Mouse (Mus musculus): ENCODE data around the gene Foxd1. TPM values are rescaled to one million over a fixed set of nuclear protein-coding genes. Genes with fewer than 3 reads are reported as not detected.
A peak's percentile ranks its signal among the peaks of the same experiment; 100 is the strongest.

The Foxd1 gene
- polyA plus RNA-seq, 1 experiment from 2014 or later, result 0.20 TPM

- Histone ChIP-seq H3K36me3 (ENCODE audit: control insufficient read depth, insufficient read depth, low read length) (no peaks in the 10 kb centered on the region), H3K9ac (ENCODE audit: low read depth, low read length) (no peak overlapping the region), H3K4me3 (ENCODE audit: low read depth, low read length) (no peak overlapping the region), H3K9me3 (replicated peaks; ENCODE audit: control insufficient read depth, low read length) (peaks cover 3% of the 10 kb centered on the region), H3K27ac (ENCODE audit: low read depth, low read length) (no peak overlapping the region), H3K4me2 (no peak overlapping the region), H3K4me1 (ENCODE audit: control insufficient read depth, insufficient read depth, low read length) (no peaks in the 10 kb centered on the region), H3K27me3 (ENCODE audit: control insufficient read depth, insufficient read depth, low read length) (peaks cover 29% of the 10 kb centered on the region)
- no peak for ATAC-seq (replicated peaks; ENCODE audit: insufficient number of reproducible peaks, low FRiP score, low TSS enrichment)
- 65% methylated on average over 2 of the region's 2 CpGs for WGBS (ENCODE audit: insufficient replicate concordance)
Observed at GRCm38 (mm10) chr13:98385877-98386276, 31.8 kb downstream of the Foxd1 start.

DNA sequence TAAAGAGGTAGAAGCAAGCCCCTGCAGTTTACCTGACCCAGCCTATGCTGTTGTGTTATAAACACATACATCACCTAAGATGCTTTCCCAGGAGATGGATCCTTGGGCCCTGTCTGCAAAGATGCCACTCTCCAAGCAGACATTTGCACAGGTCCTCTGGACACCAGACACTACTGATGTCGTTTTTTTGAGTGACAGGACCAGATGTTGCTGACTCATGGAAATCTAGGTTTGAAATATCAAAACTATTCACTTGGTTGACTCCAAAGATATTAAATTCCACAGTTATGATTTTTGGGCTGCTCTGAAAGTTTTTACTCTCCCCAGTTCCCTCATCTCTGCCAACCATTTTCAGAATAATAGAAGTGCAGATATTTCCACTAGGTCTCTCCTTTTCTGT is 35.0 kb downstream of the Foxd1 start:
- Histone ChIP-seq H3K36me3 (ENCODE audit: control insufficient read depth, insufficient read depth, low read length) (no peaks in the 10 kb centered on the region), H3K27ac (ENCODE audit: low read depth, low read length) (no peak overlapping the region), H3K4me3 (ENCODE audit: low read depth, low read length) (no peak overlapping the region), H3K9ac (ENCODE audit: low read depth, low read length) (no peak overlapping the region), H3K4me1 (ENCODE audit: control insufficient read depth, insufficient read depth, low read length) (peaks cover 6% of the 10 kb centered on the region), H3K9me3 (replicated peaks; ENCODE audit: control insufficient read depth, low read length) (peaks cover 3% of the 10 kb centered on the region), H3K4me2 (no peak overlapping the region), H3K27me3 (ENCODE audit: control insufficient read depth, insufficient read depth, low read length) (peaks cover 54% of the 10 kb centered on the region)
- 50% methylated on average over 1 of the region's 1 CpGs for WGBS (ENCODE audit: insufficient replicate concordance)
- ATAC-seq (replicated peaks; ENCODE audit: insufficient number of reproducible peaks, low FRiP score, low TSS enrichment), result no peak

DNA sequence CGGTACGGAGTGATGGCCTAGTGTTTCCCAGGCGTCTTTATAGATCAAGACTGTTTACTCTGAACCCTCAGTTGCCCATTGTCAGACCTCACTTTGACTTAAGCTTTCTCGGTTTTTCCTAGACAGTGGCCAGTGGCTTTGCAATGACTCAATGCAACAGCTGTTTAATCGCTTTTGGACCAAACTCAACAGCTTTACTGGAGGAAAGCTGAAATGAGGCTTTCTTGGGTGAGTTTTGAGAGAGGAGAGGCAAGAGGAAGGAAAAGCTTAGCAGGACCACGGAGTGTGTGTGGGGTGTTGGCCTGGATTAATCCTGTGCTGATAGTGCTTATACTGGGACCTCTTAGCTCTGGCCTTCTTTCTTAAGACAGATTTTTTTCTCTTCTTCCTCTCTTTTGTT is 36.3 kb downstream of the Foxd1 start:
- H3K27me3 ChIP-seq (ENCODE audit: control insufficient read depth, insufficient read depth, low read length), result peaks cover 59% of the 10 kb centered on the region
- H3K9me3 ChIP-seq (replicated peaks; ENCODE audit: control insufficient read depth, low read length), result peaks cover 3% of the 10 kb centered on the region
- WGBS (ENCODE audit: insufficient replicate concordance), result 22% methylated on average over 6 of the region's 6 CpGs
- peak overlapping the region; percentile 95 for H3K4me2 ChIP-seq
- peak overlapping the region; percentile 58; the same call in 1 of the 2 replicates for H3K4me3 ChIP-seq (ENCODE audit: low read depth, low read length)
- no peaks in the 10 kb centered on the region for H3K36me3 ChIP-seq (ENCODE audit: control insufficient read depth, insufficient read depth, low read length)
- peaks cover 6% of the 10 kb centered on the region for H3K4me1 ChIP-seq (ENCODE audit: control insufficient read depth, insufficient read depth, low read length)
- no peak for ATAC-seq (replicated peaks; ENCODE audit: insufficient number of reproducible peaks, low FRiP score, low TSS enrichment)
- H3K27ac ChIP-seq (ENCODE audit: low read depth, low read length), result no peak overlapping the region
- no peak overlapping the region for H3K9ac ChIP-seq (ENCODE audit: low read depth, low read length)

GRCm38 (mm10) chr13:98390771-98391634 is 37.0 kb downstream of the Foxd1 start:
- WGBS (ENCODE audit: insufficient replicate concordance), result 1% methylated on average over 64 of the region's 68 CpGs
- ATAC-seq (replicated peaks; ENCODE audit: insufficient number of reproducible peaks, low FRiP score, low TSS enrichment), result no peak

GRCm38 (mm10) chr13:98391635-98391990 is 37.6 kb downstream of the Foxd1 start:
- WGBS (ENCODE audit: insufficient replicate concordance), result 4% methylated on average over 4 of the region's 4 CpGs
- Histone ChIP-seq H3K4me3 (ENCODE audit: low read depth, low read length) (peak overlapping the region; percentile 58), H3K36me3 (ENCODE audit: control insufficient read depth, insufficient read depth, low read length) (no peaks in the 10 kb centered on the region), H3K4me2 (peak overlapping the region; percentile 95), H3K9ac (ENCODE audit: low read depth, low read length) (no peak overlapping the region), H3K4me1 (ENCODE audit: control insufficient read depth, insufficient read depth, low read length) (peaks cover 6% of the 10 kb centered on the region), H3K27me3 (ENCODE audit: control insufficient read depth, insufficient read depth, low read length) (peaks cover 59% of the 10 kb centered on the region), H3K9me3 (replicated peaks; ENCODE audit: control insufficient read depth, low read length) (no peaks in the 10 kb centered on the region), H3K27ac (ENCODE audit: low read depth, low read length) (no peak overlapping the region)
- no peak for ATAC-seq (replicated peaks; ENCODE audit: insufficient number of reproducible peaks, low FRiP score, low TSS enrichment)

More at GRCm38 (mm10) chr13:98390771-98391634, 37.0 kb downstream of the Foxd1 start:
- H3K4me1 ChIP-seq (ENCODE audit: control insufficient read depth, insufficient read depth, low read length), result peaks cover 6% of the 10 kb centered on the region
- H3K9me3 ChIP-seq (replicated peaks; ENCODE audit: control insufficient read depth, low read length), result peaks cover 3% of the 10 kb centered on the region
- peaks cover 59% of the 10 kb centered on the region for H3K27me3 ChIP-seq (ENCODE audit: control insufficient read depth, insufficient read depth, low read length)
- H3K4me3 ChIP-seq (ENCODE audit: low read depth, low read length), result peak overlapping the region; percentile 58
- H3K9ac ChIP-seq (ENCODE audit: low read depth, low read length), result no peak overlapping the region
- no peaks in the 10 kb centered on the region for H3K36me3 ChIP-seq (ENCODE audit: control insufficient read depth, insufficient read depth, low read length)
- no peak overlapping the region for H3K27ac ChIP-seq (ENCODE audit: low read depth, low read length)
- H3K4me2 ChIP-seq, result peak overlapping the region; percentile 95

GRCm38 (mm10) chr13:98392031-98392430 is 38.0 kb downstream of the Foxd1 start:
- 33% methylated on average over 6 of the region's 6 CpGs for WGBS (ENCODE audit: insufficient replicate concordance)
- H3K4me3 ChIP-seq (ENCODE audit: low read depth, low read length), result no peak overlapping the region
- no peaks in the 10 kb centered on the region for H3K9me3 ChIP-seq (replicated peaks; ENCODE audit: control insufficient read depth, low read length)
- H3K4me2 ChIP-seq, result no peak overlapping the region
- no peak overlapping the region for H3K9ac ChIP-seq (ENCODE audit: low read depth, low read length)
- no peak overlapping the region for H3K27ac ChIP-seq (ENCODE audit: low read depth, low read length)
- no peak for ATAC-seq (replicated peaks; ENCODE audit: insufficient number of reproducible peaks, low FRiP score, low TSS enrichment)
- H3K27me3 ChIP-seq (ENCODE audit: control insufficient read depth, insufficient read depth, low read length), result peaks cover 59% of the 10 kb centered on the region
- peaks cover 6% of the 10 kb centered on the region for H3K4me1 ChIP-seq (ENCODE audit: control insufficient read depth, insufficient read depth, low read length)
- H3K36me3 ChIP-seq (ENCODE audit: control insufficient read depth, insufficient read depth, low read length), result no peaks in the 10 kb centered on the region

- Histone ChIP-seq H3K36me3 (ENCODE audit: control insufficient read depth, insufficient read depth, low read length) (no peaks in the 10 kb centered on the region), H3K9ac (ENCODE audit: low read depth, low read length) (no peak overlapping the region), H3K4me3 (ENCODE audit: low read depth, low read length) (no peak overlapping the region), H3K4me2 (no peak overlapping the region; the same call in 1 of the 2 replicates), H3K27ac (ENCODE audit: low read depth, low read length) (no peak overlapping the region), H3K27me3 (ENCODE audit: control insufficient read depth, insufficient read depth, low read length) (peaks cover 53% of the 10 kb centered on the region), H3K4me1 (ENCODE audit: control insufficient read depth, insufficient read depth, low read length) (peaks cover 6% of the 10 kb centered on the region), H3K9me3 (replicated peaks; ENCODE audit: control insufficient read depth, low read length) (no peaks in the 10 kb centered on the region)
- ATAC-seq (replicated peaks; ENCODE audit: insufficient number of reproducible peaks, low FRiP score, low TSS enrichment), result no peak
- WGBS (ENCODE audit: insufficient replicate concordance), result 23% methylated on average over 10 of the region's 10 CpGs
Observed at GRCm38 (mm10) chr13:98393356-98394070, 39.5 kb downstream of the Foxd1 start.

All from heart, embryonic 11.5 days (tissue).